Mouse (Mus musculus) ES-E14 (cell line): ENCODE measurements around the gene Il12rb1.

Experiments used
- HCFC1 ChIP-seq: IDR thresholded peaks from 2 replicates; pipeline ENCODE4 v1.6.1; 2012; ENCODE audit warnings: low read length, inconsistent platforms, borderline replicate concordance; ENCODE audit not compliant: insufficient read depth
- MAFK ChIP-seq: IDR thresholded peaks from 2 replicates; pipeline ENCODE4 v1.6.1; 2014; ENCODE audit warnings: mild to moderate bottlenecking, low read depth, low read length, inconsistent platforms; ENCODE audit not compliant: insufficient read depth
- ZNF384 ChIP-seq: IDR thresholded peaks from 2 replicates; pipeline ENCODE4 v1.6.1; 2012; ENCODE audit warnings: low read depth, low read length, inconsistent platforms

DNA sequence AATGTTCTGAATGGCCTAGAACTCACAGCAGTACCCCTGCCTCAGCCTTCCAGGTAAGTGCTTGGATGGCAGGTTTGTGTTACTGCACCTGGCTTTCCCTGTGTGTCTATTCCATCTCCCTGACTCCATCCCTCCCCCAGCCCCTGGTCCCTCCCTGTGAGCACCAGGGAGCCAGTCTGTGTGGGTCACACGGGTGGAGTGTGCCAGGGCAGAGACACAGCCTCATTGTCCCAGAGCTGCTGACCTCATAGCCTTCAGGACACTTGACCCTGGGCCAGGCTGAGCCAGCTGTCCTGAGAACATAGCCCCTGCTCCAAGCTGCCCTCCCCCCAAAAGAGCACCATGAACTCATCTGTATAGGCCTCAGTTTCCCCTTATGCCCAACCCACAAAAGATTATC, 945 bp upstream of the Il12rb1 start:
- TF ChIP-seq HCFC1: no peak
- TF ChIP-seq ZNF384: no peak
- no peak for TF ChIP-seq MAFK
